Mouse (Mus musculus) intestine, embryonic 15.5 days (tissue): ENCODE results near the gene AF067061. TPM values are rescaled to one million over a fixed set of nuclear protein-coding genes. Genes with fewer than 3 reads are reported as not detected.

Experiments
- ATAC-seq: fragments of 200-750 bp; cut with Nextera tagmentation; 2 replicates; pipeline ENCODE4 v1.8.0; 2017; ENCODE audit warnings: moderate TSS enrichment, moderate library complexity
- H3K27ac ChIP-seq: fragments of 300-500 bp; sonication (generic); 2 replicates; pipeline ENCODE4 v1.5.1; 2015; ENCODE audit warnings: mild to moderate bottlenecking, inconsistent platforms
- H3K27me3 ChIP-seq: fragments of 300-500 bp; sonication (generic); replicated peaks from 2 replicates; pipeline ENCODE4 v1.6.1; 2015; ENCODE audit warnings: inconsistent platforms
- H3K36me3 ChIP-seq: fragments of 300-500 bp; sonication (generic); 2 replicates; pipeline ENCODE4 v1.6.1; 2015; ENCODE audit warnings: inconsistent platforms
- H3K4me1 ChIP-seq: fragments of 300-500 bp; sonication (generic); replicated peaks from 2 replicates; pipeline ENCODE4 v1.6.1; 2015; ENCODE audit warnings: inconsistent platforms
- H3K4me2 ChIP-seq: fragments of 300-500 bp; sonication (generic); replicated peaks from 2 replicates; pipeline ENCODE4 v1.6.1; 2015; ENCODE audit warnings: mild to moderate bottlenecking, inconsistent platforms
- H3K4me3 ChIP-seq: fragments of 300-500 bp; sonication (generic); replicated peaks from 2 replicates; pipeline ENCODE4 v1.5.1; 2015; ENCODE audit warnings: inconsistent platforms
- H3K9ac ChIP-seq: fragments of 300-500 bp; sonication (generic); 2 replicates; pipeline ENCODE4 v1.6.1; 2015; ENCODE audit warnings: inconsistent platforms
- H3K9me3 ChIP-seq: fragments of 300-500 bp; sonication (generic); 2 replicates; pipeline ENCODE4 v1.6.1; 2016; ENCODE audit warnings: inconsistent platforms
- WGBS: fragments of 180-500 bp; shearing (Covaris S2); methylation state at CpG from one replicate; pipeline ENCODE4 v1.1.7; 2015; 5-methylcytosine and 5-hydroxymethylcytosine counted together
- polyA plus RNA-seq: library from polyadenylated mRNA; unstranded; fragments of >200 nt; fragmentation: Nextera tagmentation; extraction: Ambion mirVana; gene quantifications from 2 replicates; pipeline ENCODE4 v1.2.1, GENCODE M21; 2015

AF067061 gene
- polyA plus RNA-seq, 1 experiment from 2014 or later, result not detected

GRCm38 (mm10) chr13:120299324-120299894, 36.5 kb downstream of the AF067061 start:
- no peaks in the 10 kb centered on the region for H3K4me1 ChIP-seq
- H3K27me3 ChIP-seq, result no peaks in the 10 kb centered on the region
- H3K36me3 ChIP-seq, result no peaks in the 10 kb centered on the region
- H3K4me3 ChIP-seq, result no peak overlapping the region
- H3K4me2 ChIP-seq, result no peak overlapping the region
- H3K9me3 ChIP-seq, result no peaks in the 10 kb centered on the region
- 65% methylated on average over 1 of the region's 1 CpGs for WGBS
- no peak overlapping the region for H3K27ac ChIP-seq
- ATAC-seq, result no peak
- H3K9ac ChIP-seq, result no peak overlapping the region

- H3K4me1 ChIP-seq, result no peaks in the 10 kb centered on the region
- H3K9ac ChIP-seq, result no peak within 1 kb of the TSS
- no peak within 1 kb of the TSS for H3K4me3 ChIP-seq
- H3K27me3 ChIP-seq, result no peaks in the 10 kb centered on the region
- ATAC-seq, result no peak
- WGBS, result 35% methylated on average over 2 of the region's 2 CpGs
- no peak within 1 kb of the TSS for H3K4me2 ChIP-seq
- no peaks in the 10 kb centered on the region for H3K9me3 ChIP-seq
- no peak within 1 kb of the TSS for H3K27ac ChIP-seq
- no peaks in the 10 kb centered on the region for H3K36me3 ChIP-seq
These were observed 37.1 kb downstream of the AF067061 start, which contains the start of gene BC147527 for GRCm38 (mm10) chr13:120299991-120300442. BC147527 (plus strand) TSS chr13:120300392.

GRCm38 (mm10) chr13:120300853-120301252, 37.9 kb downstream of the AF067061 start:
- Histone ChIP-seq H3K27me3 (no peaks in the 10 kb centered on the region), H3K9ac (no peak overlapping the region), H3K4me3 (no peak overlapping the region), H3K9me3 (no peaks in the 10 kb centered on the region), H3K4me1 (no peaks in the 10 kb centered on the region), H3K4me2 (no peak overlapping the region), H3K36me3 (no peaks in the 10 kb centered on the region), H3K27ac (no peak overlapping the region)
- WGBS, result 79% methylated on average over 4 of the region's 4 CpGs
- no peak for ATAC-seq

GRCm38 (mm10) chr13:120310749-120311148, 47.8 kb downstream of the AF067061 start:
- H3K9me3 ChIP-seq, result no peaks in the 10 kb centered on the region
- ATAC-seq, result no peak
- no peak overlapping the region for H3K4me3 ChIP-seq
- 72% methylated on average over 4 of the region's 4 CpGs for WGBS
- no peaks in the 10 kb centered on the region for H3K4me1 ChIP-seq
- no peak overlapping the region for H3K27ac ChIP-seq
- no peaks in the 10 kb centered on the region; the same call in 1 of the 2 replicates for H3K27me3 ChIP-seq
- no peaks in the 10 kb centered on the region for H3K36me3 ChIP-seq
- H3K9ac ChIP-seq, result no peak overlapping the region
- no peak overlapping the region for H3K4me2 ChIP-seq

GRCm38 (mm10) chr13:120313584-120313983, 50.7 kb downstream of the AF067061 start:
- H3K4me1 ChIP-seq, result no peaks in the 10 kb centered on the region
- WGBS, result 39% methylated on average over 14 of the region's 14 CpGs
- H3K36me3 ChIP-seq, result no peaks in the 10 kb centered on the region
- no peaks in the 10 kb centered on the region; the same call in 1 of the 2 replicates for H3K27me3 ChIP-seq
- no peak for ATAC-seq
- no peaks in the 10 kb centered on the region for H3K9me3 ChIP-seq
- H3K4me3 ChIP-seq, result no peak overlapping the region
- H3K27ac ChIP-seq, result no peak overlapping the region
- no peak overlapping the region for H3K9ac ChIP-seq
- H3K4me2 ChIP-seq, result no peak overlapping the region

Other genes with a start within 250 kb of the AF067061 start
- not detected in 2 replicates for gene Gm36079, start 236.1 kb upstream of the AF067061 start, polyA plus RNA-seq
- gene Gm21188, start 210.9 kb upstream of the AF067061 start, polyA plus RNA-seq, result 0.16 TPM in 1 of 2 replicates, not detected in the other
- not detected in 2 replicates for gene Gm20767, start 122.9 kb upstream of the AF067061 start, polyA plus RNA-seq
- gene Gm21818, start 90.7 kb upstream of the AF067061 start, polyA plus RNA-seq, result not detected in 2 replicates
- gene Gm21762, start 47.2 kb upstream of the AF067061 start, polyA plus RNA-seq, result not detected in 2 replicates
- not detected in 2 replicates for gene Gm21731, start 24.0 kb upstream of the AF067061 start, polyA plus RNA-seq
- gene BC147527, start 37.3 kb downstream of the AF067061 start, polyA plus RNA-seq, result 0.37 and 0.55 TPM in 2 replicates
- not detected in 2 replicates for gene Tcstv3, start 53.8 kb downstream of the AF067061 start, polyA plus RNA-seq